ENCODE assay signal across 16 mouse cellular contexts in the genomic region with DNA sequence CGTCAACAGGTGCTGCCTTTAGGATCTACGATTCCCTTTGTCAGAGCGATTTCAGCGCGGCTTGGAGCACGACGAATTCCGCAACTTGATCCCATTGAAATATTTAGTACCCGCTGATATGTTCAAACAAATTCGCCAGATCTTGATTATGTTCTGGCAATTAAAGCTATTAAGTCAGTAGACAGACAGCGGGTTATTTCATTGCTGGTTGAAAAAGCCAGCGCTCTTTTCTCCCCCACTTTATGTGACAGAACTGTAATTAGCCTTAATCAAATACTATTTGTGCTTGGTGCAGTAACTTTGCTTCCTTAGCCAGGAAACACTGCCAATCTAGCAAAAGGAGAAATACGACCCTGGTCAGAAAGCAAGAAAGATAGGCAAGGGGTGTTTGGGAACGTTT.
DNase-seq lines count a peak whose midpoint lies in the region; ATAC-seq lines count a peak whose summit lies in the region.
"Had no signal": no experiment of that assay in that cellular context is flagged by ENCODE, and none has a peak within 500 bp of the region (broad histone marks: within the 10 kb centered on the region; RNA-seq: fewer than 3 reads in every experiment).

No protein-coding gene starts in this region.

- no peaks in the 10 kb centered on the region for H3K36me3 ChIP-seq in hindbrain, embryonic 15.5 days
- no peaks in the 10 kb centered on the region for H3K36me3 ChIP-seq in hindbrain, embryonic 13.5 days
- no peaks in the 10 kb centered on the region for H3K36me3 ChIP-seq in limb, embryonic 11.5 days (ENCODE audit: control insufficient read depth, insufficient read depth, low read length)
- peaks cover 3% of the 10 kb centered on the region; the same call in 1 of the 2 replicates for H3K36me3 ChIP-seq in limb, embryonic 10.5 days
- H3K36me3 ChIP-seq in embryonic facial prominence, embryonic 13.5 days: no peaks in the 10 kb centered on the region
- no peaks in the 10 kb centered on the region for H3K36me3 ChIP-seq in neural tube, embryonic 15.5 days

- WGBS in hindbrain, embryonic 15.5 days: 61% methylated on average over 14 of the region's 14 CpGs
- WGBS in hindbrain, embryonic 13.5 days: 69% methylated on average over 14 of the region's 14 CpGs
- WGBS in limb, embryonic 11.5 days: 60% methylated on average over 14 of the region's 14 CpGs
- 76% methylated on average over 14 of the region's 14 CpGs for WGBS in limb, embryonic 10.5 days
- WGBS in embryonic facial prominence, embryonic 13.5 days: 43% methylated on average over 14 of the region's 14 CpGs
- WGBS in neural tube, embryonic 15.5 days: 32% methylated on average over 14 of the region's 14 CpGs

- H3K4me3 ChIP-seq in hindbrain, embryonic 15.5 days: no peak overlapping the region; the same call in 1 of the 2 replicates
- no peak overlapping the region for H3K4me3 ChIP-seq in hindbrain, embryonic 13.5 days
- no peak overlapping the region for H3K4me3 ChIP-seq in limb, embryonic 11.5 days (ENCODE audit: low read depth, low read length)
- no peak overlapping the region for H3K4me3 ChIP-seq in limb, embryonic 10.5 days
- no peak overlapping the region for H3K4me3 ChIP-seq in embryonic facial prominence, embryonic 13.5 days
- H3K4me3 ChIP-seq in neural tube, embryonic 15.5 days (replicated peaks): peak overlapping the region; percentile 17
- H3K4me3 ChIP-seq: erythroblast, embryonic 14.5 days had no signal

- ATAC-seq in hindbrain, embryonic 15.5 days (ENCODE audit: low FRiP score, low read depth): no peak
- ATAC-seq in hindbrain, embryonic 13.5 days (ENCODE audit: low FRiP score): no peak
- no peak for ATAC-seq in limb, embryonic 11.5 days (ENCODE audit: insufficient number of reproducible peaks, low FRiP score, low TSS enrichment, low read depth)
- no peak for ATAC-seq in embryonic facial prominence, embryonic 13.5 days (ENCODE audit: insufficient number of reproducible peaks, insufficient read depth, low FRiP score, low TSS enrichment, low read depth)
- ATAC-seq in neural tube, embryonic 15.5 days (ENCODE audit: low FRiP score): no peak

- no peak overlapping the region for H3K27ac ChIP-seq in hindbrain, embryonic 15.5 days (replicated peaks)
- no peak overlapping the region for H3K27ac ChIP-seq in hindbrain, embryonic 13.5 days
- H3K27ac ChIP-seq in limb, embryonic 11.5 days (replicated peaks; ENCODE audit: low read depth, low read length): no peak overlapping the region
- H3K27ac ChIP-seq in limb, embryonic 10.5 days: no peak overlapping the region
- no peak overlapping the region for H3K27ac ChIP-seq in embryonic facial prominence, embryonic 13.5 days
- peak overlapping the region; percentile 43 for H3K27ac ChIP-seq in neural tube, embryonic 15.5 days (replicated peaks)

- no peaks in the 10 kb centered on the region for H3K9me3 ChIP-seq in hindbrain, embryonic 15.5 days
- H3K9me3 ChIP-seq in hindbrain, embryonic 13.5 days: no peaks in the 10 kb centered on the region
- no peaks in the 10 kb centered on the region for H3K9me3 ChIP-seq in limb, embryonic 11.5 days (ENCODE audit: control insufficient read depth, low read length)
- no peaks in the 10 kb centered on the region for H3K9me3 ChIP-seq in limb, embryonic 10.5 days (replicated peaks)
- H3K9me3 ChIP-seq in embryonic facial prominence, embryonic 13.5 days: no peaks in the 10 kb centered on the region
- H3K9me3 ChIP-seq in neural tube, embryonic 15.5 days (replicated peaks): no peaks in the 10 kb centered on the region

- H3K9ac ChIP-seq in hindbrain, embryonic 15.5 days: no peak overlapping the region
- H3K9ac ChIP-seq in hindbrain, embryonic 13.5 days: no peak overlapping the region
- H3K9ac ChIP-seq in limb, embryonic 11.5 days (ENCODE audit: low read length): no peak overlapping the region
- no peak overlapping the region for H3K9ac ChIP-seq in embryonic facial prominence, embryonic 13.5 days
- no peak overlapping the region for H3K9ac ChIP-seq in neural tube, embryonic 15.5 days (replicated peaks)

- peak overlapping the region; percentile 40 for H3K4me2 ChIP-seq in hindbrain, embryonic 15.5 days
- no peak overlapping the region for H3K4me2 ChIP-seq in hindbrain, embryonic 13.5 days
- H3K4me2 ChIP-seq in limb, embryonic 11.5 days (ENCODE audit: low read depth, severe bottlenecking): no peak overlapping the region
- H3K4me2 ChIP-seq in embryonic facial prominence, embryonic 13.5 days: 0 out of 2 replicates have a peak overlapping the region, but pooled peaks have one; percentile 28
- H3K4me2 ChIP-seq in neural tube, embryonic 15.5 days: peak overlapping the region; percentile 49
- H3K4me2 ChIP-seq: midbrain, embryonic 11.5 days had no signal

- H3K27me3 ChIP-seq in hindbrain, embryonic 15.5 days: no peaks in the 10 kb centered on the region
- H3K27me3 ChIP-seq in hindbrain, embryonic 13.5 days: no peaks in the 10 kb centered on the region
- H3K27me3 ChIP-seq in limb, embryonic 11.5 days (ENCODE audit: control insufficient read depth, insufficient read depth, low read length): no peaks in the 10 kb centered on the region
- no peaks in the 10 kb centered on the region for H3K27me3 ChIP-seq in limb, embryonic 10.5 days (ENCODE audit: low read depth, poor library complexity, severe bottlenecking)
- no peaks in the 10 kb centered on the region for H3K27me3 ChIP-seq in embryonic facial prominence, embryonic 13.5 days
- no peaks in the 10 kb centered on the region for H3K27me3 ChIP-seq in neural tube, embryonic 15.5 days (replicated peaks)

- peaks cover 14% of the 10 kb centered on the region for H3K4me1 ChIP-seq in hindbrain, embryonic 15.5 days (replicated peaks)
- peaks cover 46% of the 10 kb centered on the region for H3K4me1 ChIP-seq in hindbrain, embryonic 13.5 days (replicated peaks)
- no peaks in the 10 kb centered on the region for H3K4me1 ChIP-seq in limb, embryonic 11.5 days (ENCODE audit: control insufficient read depth, insufficient read depth, low read length)
- H3K4me1 ChIP-seq in limb, embryonic 10.5 days: peaks cover 42% of the 10 kb centered on the region
- H3K4me1 ChIP-seq in embryonic facial prominence, embryonic 13.5 days: peaks cover 23% of the 10 kb centered on the region
- peaks cover 29% of the 10 kb centered on the region for H3K4me1 ChIP-seq in neural tube, embryonic 15.5 days

- DNase-seq in limb, embryonic 11.5 days (ENCODE audit: low spot score): peak; percentile 49
- no peak for DNase-seq in limb, embryonic 10.5 days (ENCODE audit: low spot score)
- no peak for DNase-seq in spleen, postnatal 36 days (ENCODE audit: low spot score in 2 of 2)
- DNase-seq: cerebellum, adult 11-12 months; heart, postnatal 10 days; kidney, postnatal 25 days; lung, adult 2 months; lung, postnatal 4 days; right cerebral cortex, postnatal 14 days; thymus, adult 18-20 months had no signal

Comparison
In these comparisons a context has a peak if more than half of its experiments do, and no peak if none do; other contexts are left out.
1. H3K4me2 ChIP-seq: peak in hindbrain, embryonic 15.5 days (single experiment), embryonic facial prominence, embryonic 13.5 days (single experiment) and neural tube, embryonic 15.5 days (single experiment); none in hindbrain, embryonic 13.5 days (single experiment) and limb, embryonic 11.5 days (single experiment).